Comparison of ENCODE assay signal across 8 mouse cellular contexts in genomic region chr11:62539089-62539890, GRCm38 (mm10). TPM values are rescaled to one million over a fixed set of nuclear protein-coding genes. Genes with fewer than 3 reads are reported as not detected.
A peak's percentile ranks its signal among the peaks of the same experiment; 100 is the strongest.
DNase-seq lines count a peak whose midpoint lies in the region; ATAC-seq lines count a peak whose summit lies in the region.

TSS of gene Cenpv (minus strand) at chr11:62539261.

- no peaks in the 10 kb centered on the region for H3K36me3 ChIP-seq in intestine, embryonic 15.5 days

- peak within 1 kb of the TSS; percentile 78 for H3K27ac ChIP-seq in intestine, embryonic 15.5 days

- H3K27me3 ChIP-seq in intestine, embryonic 15.5 days (replicated peaks) = 0 out of 2 replicates have a peak, but pooled peaks cover 2% of the 10 kb centered on the region

- no peaks in the 10 kb centered on the region for H3K9me3 ChIP-seq in intestine, embryonic 15.5 days

- H3K4me1 ChIP-seq in intestine, embryonic 15.5 days (replicated peaks) = 0 out of 2 replicates have a peak, but pooled peaks cover 6% of the 10 kb centered on the region

- H3K4me3 ChIP-seq in intestine, embryonic 15.5 days (replicated peaks) = peak within 1 kb of the TSS; percentile 86

- WGBS in intestine, embryonic 15.5 days = 8% methylated on average over 41 of the region's 57 CpGs

- peak; percentile 77 to 82 for DNase-seq in adrenal gland, adult 18-20 months (ENCODE audit: low spot score in 2 of 2)
- DNase-seq in embryo, embryonic 11 days = peak; percentile 86
- peak; percentile 47 to 72 for DNase-seq in gastrocnemius, postnatal 4 days (ENCODE audit: low spot score in 2 of 2)
- peak; percentile 66 to 73 for DNase-seq in left cerebral cortex, postnatal 14 days (ENCODE audit: low spot score in 2 of 2)
- peak; percentile 77 for DNase-seq in right cerebral cortex, postnatal 14 days
- peak; percentile 64 to 71 for DNase-seq in urinary bladder, postnatal 36 days (ENCODE audit: low spot score in 2 of 2)

- H3K4me2 ChIP-seq in intestine, embryonic 15.5 days (replicated peaks) = peak within 1 kb of the TSS; percentile 92

- intact Hi-C loops in left cerebral cortex, postnatal 14 days (cut with DNase I) = loop anchor here (5.0 kb wide), 1 partner anchor 82 kb away; the partner anchor contains the start of genes Ncor1 and Pigl

- peak within 1 kb of the TSS; percentile 69 for H3K9ac ChIP-seq in intestine, embryonic 15.5 days

- ATAC-seq in intestine, embryonic 15.5 days = peak; percentile 86
- peak; percentile 73 for ATAC-seq in megakaryocyte progenitor cell, adult 5-6 weeks (replicated peaks; ENCODE audit: poor library complexity)

RNA-seq across cellular contexts. Expression of gene Cenpv, which starts in this region (rescaled TPM):
- total RNA-seq in adrenal gland, adult 18-20 months (2021) = 10 to 100 TPM; 32.0 to 33.1 TPM
- total RNA-seq in gastrocnemius, postnatal 4 days (2021) = 10 to 100 TPM; 13.6 to 22.4 TPM
- 35.6 and 44.9 TPM in 2 replicates for polyA plus RNA-seq in intestine, embryonic 15.5 days (2015; fragmentation: Nextera tagmentation; extraction: Ambion mirVana)
- total RNA-seq in left cerebral cortex, postnatal 14 days (2021) = 10 to 100 TPM; 37.7 to 45.0 TPM
- 44.5 and 46.9 TPM in 2 replicates for total RNA-seq in megakaryocyte progenitor cell, adult 5-6 weeks (2015)
- total RNA-seq in megakaryocyte progenitor cell, adult 5-6 weeks (2017) = 13.6 and 25.4 TPM in 2 replicates

Comparison
In these comparisons a context has a peak if more than half of its experiments do, and no peak if none do; other contexts are left out.
1. Peak in every context shown above with its lines: DNase-seq, ATAC-seq, H3K4me3 ChIP-seq and H3K27ac ChIP-seq.